Mouse (Mus musculus): ENCODE measurements at regions not wholly inside any gene's neighbourhood (a gene's known extent, or its start where the extent isn't known, plus 50 kb on each side); places are given as distances from the start of the nearest gene placed in this dataset.
"Not testable (repeated sequence)": the region's sequence is repeated elsewhere in the genome, so short reads cannot be mapped to it uniquely, and the experiment has no call there.

DNA sequence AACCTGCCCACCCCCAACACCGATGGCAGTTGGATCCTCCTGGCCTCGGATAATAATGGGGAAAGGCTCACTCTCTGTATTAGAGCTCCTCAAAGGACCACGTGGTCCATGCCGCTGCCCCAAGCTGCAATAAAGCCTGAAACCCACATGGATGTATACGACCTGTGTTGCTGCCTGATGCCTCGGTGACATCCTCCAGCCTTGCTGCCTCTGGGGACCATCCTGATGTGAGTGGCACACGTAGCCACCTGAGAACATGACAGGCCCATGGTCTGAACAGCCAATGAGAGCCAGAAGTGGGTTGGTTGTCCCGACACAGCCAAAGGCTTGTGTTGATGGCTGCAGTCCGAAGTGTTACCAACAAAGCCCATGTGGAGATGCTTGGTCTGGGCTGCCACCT lies 283.4 kb upstream of the Cdh4 start:
- ChIA-PET CTCF (no interaction called here), POLR2A (no interaction called here)

DNA sequence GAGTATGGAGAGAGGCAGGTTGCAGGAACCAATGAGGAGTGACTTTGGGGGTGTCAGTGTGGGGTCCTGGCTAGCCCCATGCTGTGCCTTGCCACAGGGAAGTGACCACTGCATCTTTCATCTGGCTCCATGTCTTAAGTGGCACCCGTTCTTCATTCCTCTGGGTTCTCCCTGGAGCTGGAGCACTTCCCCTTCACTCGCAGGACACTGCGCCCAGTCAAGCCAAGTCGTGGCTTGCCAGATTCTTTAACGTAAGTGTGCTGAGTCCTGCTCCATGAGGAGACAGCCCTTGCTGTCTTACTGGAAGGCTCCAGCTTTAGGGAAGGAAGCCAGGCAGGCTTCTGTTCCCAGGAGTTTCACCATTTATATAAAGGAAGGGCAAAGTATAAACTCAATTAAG lies 279.1 kb upstream of the Cdh4 start:
- POLR2A ChIA-PET = interaction anchor here in 1 of 4 experiments (1.0 kb wide), 1 partner anchor 40 kb away, joined by 3 read pairs; no protein-coding TSS in a partner anchor

DNA sequence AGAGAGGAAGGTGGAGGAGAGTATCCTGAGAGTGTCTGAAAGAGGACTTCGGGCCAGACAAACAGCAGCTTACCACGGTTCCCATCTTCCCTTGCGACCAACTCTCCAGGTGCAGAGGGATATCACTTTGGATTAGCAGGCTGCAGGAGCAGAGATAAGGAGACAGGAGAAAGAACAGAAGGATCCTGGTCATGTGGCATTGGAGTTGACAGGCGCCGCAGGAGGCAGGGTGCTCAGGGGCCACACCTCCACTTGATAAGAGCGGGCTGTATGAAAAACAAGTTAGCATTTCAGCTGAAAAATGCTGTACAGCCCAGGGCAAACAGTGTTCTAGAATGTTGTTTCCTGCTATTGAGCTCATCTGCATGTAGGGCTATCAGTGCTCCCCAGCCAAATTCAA lies 272.1 kb upstream of the Cdh4 start:
- ChIA-PET CTCF (interaction anchor here in 1 of 4 experiments (1.6 kb wide), 1 partner anchor 24 kb away, joined by 7 read pairs; no protein-coding TSS in a partner anchor), POLR2A (interaction anchor here in 1 of 4 experiments (0.9 kb wide), 1 partner anchor 10 kb away, joined by 3 read pairs; no protein-coding TSS in a partner anchor)

More for the DNA sequence above, 279.1 kb upstream of the Cdh4 start:
- CTCF ChIA-PET = no interaction called here

DNA sequence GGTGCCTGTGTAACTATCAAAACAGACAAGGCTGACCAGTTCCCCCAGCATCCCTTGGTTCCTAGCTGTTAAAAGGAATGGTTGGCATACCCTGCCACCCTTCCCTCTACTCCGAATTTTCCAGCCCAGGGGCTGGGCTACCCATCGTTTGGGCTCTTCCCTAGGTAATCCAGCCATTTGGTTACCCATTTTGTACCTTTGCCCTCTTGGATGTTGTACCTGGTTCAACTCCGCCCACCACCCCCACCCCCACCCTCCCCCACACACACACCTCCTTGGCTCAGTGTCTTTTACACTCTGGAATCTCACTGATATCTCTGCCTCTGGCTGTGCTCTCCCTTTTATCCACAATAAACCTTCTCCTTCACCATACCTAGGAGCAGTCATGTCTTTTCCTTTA lies 271.6 kb upstream of the Cdh4 start:
- ChIA-PET POLR2A (interaction anchor here in 1 of 4 experiments (0.9 kb wide), 1 partner anchor 9 kb away, joined by 3 read pairs; no protein-coding TSS in a partner anchor), CTCF (interaction anchor here in 1 of 4 experiments (1.6 kb wide), 1 partner anchor 23 kb away, joined by 7 read pairs; no protein-coding TSS in a partner anchor)

DNA sequence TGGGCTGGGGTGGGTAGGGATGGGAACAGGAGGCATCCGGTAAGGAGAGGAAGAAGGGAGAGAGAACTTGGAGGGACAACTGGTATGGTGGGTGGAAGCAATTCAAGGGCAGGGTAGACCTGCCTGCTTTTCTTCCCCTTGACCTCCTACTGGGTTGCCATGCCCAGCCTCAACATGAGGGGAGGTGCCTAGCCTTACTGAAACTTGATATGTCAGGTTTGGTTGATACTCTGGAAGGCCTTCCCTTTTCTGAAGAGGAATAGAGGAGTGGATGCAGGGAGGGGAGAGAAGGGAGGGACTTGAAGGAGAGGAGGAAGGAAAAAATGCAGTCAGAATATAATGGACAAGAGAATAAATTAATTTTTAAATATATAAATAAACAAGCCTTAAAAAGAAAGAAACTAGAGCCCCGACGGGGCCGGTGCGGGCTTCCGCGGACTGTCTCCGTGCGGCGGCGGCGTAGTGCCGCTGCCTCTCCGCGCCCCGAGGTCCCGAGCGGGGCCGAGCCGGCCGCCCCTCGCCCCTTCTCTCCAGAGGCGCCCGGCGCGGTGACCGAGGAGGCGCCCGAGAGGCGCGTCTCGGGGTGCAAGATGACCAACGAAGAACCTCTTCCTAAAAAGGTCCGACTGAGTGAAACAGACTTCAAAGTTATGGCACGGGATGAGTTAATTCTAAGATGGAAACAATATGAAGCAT lies 265.2 kb upstream of the Cdh4 start:
- POLR2A ChIA-PET, CTCF ChIA-PET: not testable (repeated sequence)

DNA sequence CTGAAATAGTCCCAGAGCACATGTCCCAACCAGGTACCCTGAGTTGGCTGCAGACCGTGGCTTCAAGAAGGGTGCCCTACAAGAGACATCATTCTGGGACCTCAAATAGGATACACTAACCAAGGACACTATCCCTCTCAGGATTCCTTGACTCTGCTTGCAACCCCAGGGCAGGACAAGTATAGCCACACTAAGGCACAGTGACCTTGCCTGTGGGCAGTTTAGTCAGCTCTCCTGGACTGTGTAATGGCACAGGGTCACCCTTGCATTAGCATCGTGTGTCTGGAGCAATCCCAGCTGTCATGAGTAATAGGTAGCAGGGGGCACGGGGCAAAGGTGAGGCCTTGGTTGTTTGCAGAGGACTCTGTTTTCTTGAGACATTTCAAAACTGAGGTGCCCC lies 260.9 kb upstream of the Cdh4 start:
- ChIA-PET CTCF (interaction anchor here in 2 of 4 experiments (0.7 to 3.0 kb wide), 4 partner anchors 12 to 542 kb away, joined by 4 to 12 read pairs (median 6); no protein-coding TSS in a partner anchor), POLR2A (interaction anchor here in 2 of 4 experiments (0.6 to 0.9 kb wide), 2 partner anchors 9 to 373 kb away, joined by 3 read pairs; no protein-coding TSS in a partner anchor)

DNA sequence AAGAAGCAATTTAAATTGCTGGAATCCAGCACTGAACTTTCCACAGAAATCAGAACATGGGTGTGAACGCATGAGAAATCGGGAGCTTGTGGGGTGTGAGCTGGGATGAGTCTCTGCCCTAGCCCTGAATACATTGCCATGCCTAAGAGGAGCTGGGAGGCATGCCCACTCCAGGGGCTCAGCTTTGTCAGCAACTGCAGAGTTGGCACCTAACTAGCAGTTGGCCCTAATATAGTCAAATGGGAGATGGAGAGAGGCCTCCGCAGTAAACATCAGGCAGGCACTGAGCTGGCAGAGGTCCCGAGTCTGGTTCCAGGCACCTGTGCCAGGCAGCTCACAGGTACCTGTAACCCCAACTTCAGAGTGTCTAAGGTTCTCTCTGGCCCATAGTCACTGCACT lies 260.1 kb upstream of the Cdh4 start:
- CTCF ChIA-PET = interaction anchor here in 3 of 4 experiments (0.7 to 3.0 kb wide), 5 partner anchors 11 to 695 kb away, joined by 3 to 12 read pairs (median 4); no protein-coding TSS in a partner anchor
- POLR2A ChIA-PET = interaction anchor here in 2 of 4 experiments (0.6 to 0.9 kb wide), 2 partner anchors 9 to 372 kb away, joined by 3 read pairs; no protein-coding TSS in a partner anchor

DNA sequence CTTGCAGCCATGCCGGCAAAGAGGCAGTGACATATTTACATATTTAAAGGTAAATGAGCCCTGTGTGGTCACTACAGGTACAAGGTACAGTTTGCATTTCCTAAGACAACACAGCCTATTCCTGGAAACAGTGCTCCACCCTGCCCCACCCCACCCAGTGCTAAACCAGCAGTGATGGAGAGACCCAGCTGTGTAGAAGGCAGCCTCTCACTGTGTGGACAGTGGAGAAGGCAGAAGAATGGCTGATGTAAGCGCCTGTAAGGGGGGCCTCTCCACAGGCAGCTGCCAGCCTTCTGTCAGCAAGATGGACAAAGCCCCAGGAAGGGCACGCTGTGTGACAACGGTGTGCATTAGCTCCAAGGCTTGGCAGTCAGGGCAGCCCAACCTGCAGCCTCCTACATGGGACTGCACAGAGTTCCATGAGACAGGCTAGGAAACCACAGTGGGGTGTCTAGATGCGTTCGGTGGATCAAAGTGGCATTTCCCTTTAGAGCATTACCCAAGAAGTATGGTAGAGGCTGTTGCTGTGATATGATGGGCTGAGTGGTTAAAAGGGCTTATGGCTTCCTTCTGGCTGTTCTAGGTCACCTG lies 249.2 kb upstream of the Cdh4 start:
- CTCF ChIA-PET = interaction anchor here (0.6 to 2.0 kb wide), 36 partner anchors 8 to 686 kb away, joined by 3 to 20 read pairs (median 4); no protein-coding TSS in a partner anchor
- POLR2A ChIA-PET = interaction anchor here in 2 of 4 experiments (0.6 to 0.9 kb wide), 2 partner anchors 72 to 570 kb away, joined by 3 read pairs; no protein-coding TSS in a partner anchor

DNA sequence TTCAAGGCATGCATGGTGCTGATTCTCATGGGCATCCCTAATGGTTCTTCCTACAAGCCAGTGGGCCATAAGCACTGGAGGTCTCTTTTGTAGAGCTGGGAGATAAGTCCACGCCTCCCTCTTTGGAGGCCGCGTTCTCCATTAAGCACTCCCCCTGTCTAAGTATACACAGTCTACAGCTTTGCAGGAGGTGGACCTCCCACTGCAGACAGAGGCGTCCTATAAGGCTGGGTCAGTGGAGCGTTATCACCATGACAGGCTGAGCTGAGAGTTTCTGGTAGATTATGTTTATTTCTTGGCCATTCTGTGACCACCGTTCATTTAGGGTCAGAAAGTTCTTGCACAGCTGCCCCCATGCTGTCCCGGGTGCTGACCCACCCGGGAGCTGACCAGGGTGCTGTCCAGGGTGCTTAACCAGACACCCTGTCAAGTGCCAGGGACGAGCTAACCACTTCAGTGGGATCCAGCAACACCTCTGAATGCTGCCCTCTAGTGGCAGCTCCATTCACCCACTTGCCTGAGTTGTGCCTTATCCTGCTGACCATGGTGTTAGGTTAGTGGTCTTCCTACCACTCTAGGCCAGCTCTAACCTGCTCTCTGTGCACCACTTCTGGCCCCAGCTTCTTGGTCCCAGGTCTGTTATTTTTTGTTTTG lies 248.6 kb upstream of the Cdh4 start:
- CTCF ChIA-PET = interaction anchor here (0.5 to 2.0 kb wide), 47 partner anchors 8 to 686 kb away, joined by 3 to 20 read pairs (median 4); no protein-coding TSS in a partner anchor
- POLR2A ChIA-PET = interaction anchor here in 2 of 4 experiments (0.6 to 0.9 kb wide), 2 partner anchors 72 to 571 kb away, joined by 3 read pairs; no protein-coding TSS in a partner anchor

DNA sequence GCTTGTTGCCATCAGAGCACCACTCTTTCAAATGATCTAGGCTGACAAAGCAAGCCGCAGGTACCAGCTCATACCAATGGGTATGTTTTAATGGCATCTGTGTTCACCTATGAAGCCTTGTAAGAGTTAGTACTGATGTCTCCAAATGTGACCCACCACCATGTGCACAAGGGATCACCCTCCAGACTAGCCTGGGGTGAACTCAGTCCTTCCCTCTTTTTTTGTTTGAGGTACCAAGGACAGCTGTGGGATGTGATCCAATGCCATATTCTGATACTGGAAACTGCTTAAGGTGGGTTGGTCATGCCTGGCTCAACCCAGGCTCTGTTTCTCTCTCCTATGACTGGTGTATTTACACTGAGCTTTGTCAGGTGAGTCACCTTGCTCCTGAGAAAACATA lies 244.8 kb upstream of the Cdh4 start:
- ChIA-PET CTCF (no interaction called here), POLR2A (no interaction called here)

DNA sequence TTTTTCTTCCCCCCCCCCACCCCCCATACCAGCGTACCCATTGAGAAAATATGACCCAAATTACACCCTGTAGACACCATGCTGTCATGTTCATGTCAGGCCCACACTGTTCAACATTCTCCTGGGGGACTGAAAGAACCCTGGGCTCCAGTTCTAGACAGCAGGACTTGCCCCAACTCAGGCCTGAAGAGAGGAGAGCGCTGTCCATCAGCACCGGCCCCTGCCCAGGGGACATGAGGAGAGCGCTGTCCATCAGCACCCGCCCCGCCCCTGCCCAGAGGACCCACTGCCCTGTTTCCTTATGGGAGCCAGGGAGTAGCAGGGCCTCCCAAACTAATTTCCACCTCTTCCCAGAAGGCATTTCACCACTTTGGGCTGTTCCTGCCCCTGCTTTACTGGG lies 241.7 kb upstream of the Cdh4 start:
- POLR2A ChIA-PET = interaction anchor here in 1 of 4 experiments (0.6 kb wide), 1 partner anchor 120 kb away, joined by 5 read pairs; no protein-coding TSS in a partner anchor
- CTCF ChIA-PET = interaction anchor here in 1 of 4 experiments (0.6 kb wide), 1 partner anchor 217 kb away, joined by 3 read pairs; no protein-coding TSS in a partner anchor

DNA sequence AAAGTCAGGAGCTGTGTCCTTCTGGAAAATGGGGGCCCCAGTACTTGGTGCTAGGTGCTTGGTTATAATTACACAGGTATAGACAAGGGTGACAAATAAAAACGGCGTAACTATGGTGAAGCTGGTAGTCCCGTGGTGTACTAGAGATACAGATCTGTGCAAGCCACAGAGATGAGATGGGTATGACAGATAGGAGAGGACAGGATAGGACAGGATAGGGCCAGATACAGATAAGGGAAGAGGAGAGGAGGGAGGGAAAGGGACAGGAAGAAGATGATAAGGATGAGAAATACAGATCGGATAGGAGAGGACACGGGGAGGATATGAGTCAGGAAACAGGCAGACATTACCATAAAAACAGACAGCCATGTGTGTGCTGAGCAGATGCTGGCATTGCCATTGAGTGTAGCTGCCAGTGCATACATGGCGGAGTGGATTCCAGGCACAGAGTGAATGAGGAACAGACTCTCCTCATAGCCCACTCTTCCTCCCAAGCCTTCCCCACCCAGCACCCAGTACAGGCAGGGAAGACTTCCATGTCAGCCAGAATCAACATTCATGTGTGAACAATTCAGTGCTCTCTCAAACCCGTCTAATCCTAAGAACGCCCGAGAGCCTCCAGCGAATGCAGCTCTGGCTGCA lies 231.9 kb upstream of the Cdh4 start:
- CTCF ChIA-PET = interaction anchor here in 2 of 4 experiments (0.6 to 1.1 kb wide), 3 partner anchors 16 to 388 kb away, joined by 3 to 5 read pairs (median 3); no protein-coding TSS in a partner anchor
- POLR2A ChIA-PET = no interaction called here

DNA sequence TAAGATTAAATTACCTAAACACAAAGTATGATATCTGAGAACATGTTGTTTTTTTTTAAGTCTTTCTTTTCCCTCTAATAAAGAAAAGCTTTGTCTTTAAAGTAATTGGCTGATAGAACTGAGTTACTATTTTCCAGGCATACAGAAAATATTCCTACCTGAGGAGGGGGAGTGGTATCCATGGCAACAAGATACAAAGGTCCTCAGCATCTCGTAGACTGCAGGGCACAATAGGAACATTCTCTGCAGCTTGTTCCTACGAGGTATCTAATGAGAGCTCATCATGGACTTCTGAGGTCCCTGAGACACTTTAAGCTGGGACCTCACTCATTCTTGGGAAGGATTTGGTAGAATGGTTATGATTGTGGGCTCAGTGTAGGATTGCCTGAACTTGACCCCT lies 225.5 kb upstream of the Cdh4 start:
- ChIA-PET CTCF (interaction anchor here in 1 of 4 experiments (0.9 kb wide), 1 partner anchor 656 kb away, joined by 3 read pairs; no protein-coding TSS in a partner anchor), POLR2A (no interaction called here)

DNA sequence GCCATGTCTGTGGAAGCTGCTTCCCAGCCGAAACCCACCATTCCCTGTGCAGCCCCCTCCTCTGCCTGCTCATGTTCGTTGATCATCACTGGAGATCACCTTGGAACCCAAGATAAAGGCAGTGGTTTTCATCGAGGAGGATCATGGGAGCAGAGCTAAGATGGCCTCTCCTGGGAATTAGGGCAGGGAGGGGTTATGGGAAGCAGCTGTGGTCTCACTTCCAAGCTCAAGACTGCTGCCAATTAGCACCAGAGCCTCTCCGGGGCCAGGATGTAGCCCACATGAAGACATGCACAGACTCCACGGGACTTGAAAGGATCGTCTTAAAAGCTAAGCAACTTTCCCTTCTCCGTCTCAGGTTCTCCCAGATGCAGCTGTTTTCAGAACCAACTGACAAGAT lies 214.1 kb upstream of the Cdh4 start:
- ChIA-PET POLR2A (no interaction called here), CTCF (interaction anchor here in 1 of 4 experiments (0.7 kb wide), 1 partner anchor 75 kb away, joined by 3 read pairs; no protein-coding TSS in a partner anchor)

DNA sequence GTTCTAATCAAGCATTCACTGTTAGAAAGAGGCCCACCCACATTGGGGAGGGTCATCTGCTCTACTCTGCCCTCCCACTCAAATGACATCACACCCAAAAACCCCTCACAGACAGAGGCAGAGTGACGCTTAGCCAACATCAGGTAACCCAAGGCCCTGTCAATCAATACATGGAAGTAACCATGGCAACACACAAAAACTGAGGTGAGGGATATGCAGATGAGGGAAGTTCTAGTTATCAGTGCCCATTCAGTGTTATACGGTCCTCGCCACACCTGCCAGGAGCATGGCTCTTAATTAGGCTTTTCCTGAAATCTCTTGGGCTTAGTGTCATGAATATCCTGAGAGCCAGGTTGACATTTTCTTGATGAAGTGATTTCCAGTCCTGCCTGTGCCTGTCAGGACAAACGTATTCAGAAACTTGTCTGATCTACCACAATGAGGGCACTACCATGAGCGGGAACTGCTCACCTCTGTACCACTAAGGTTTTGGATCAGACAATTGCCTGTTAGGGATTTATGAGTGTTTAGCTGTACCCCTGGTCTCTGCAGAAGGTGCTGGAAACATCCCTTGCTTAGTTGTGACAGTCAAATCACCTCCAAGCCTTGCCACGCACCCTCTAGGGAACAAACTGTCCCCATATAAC lies 210.4 kb upstream of the Cdh4 start:
- POLR2A ChIA-PET = no interaction called here

DNA sequence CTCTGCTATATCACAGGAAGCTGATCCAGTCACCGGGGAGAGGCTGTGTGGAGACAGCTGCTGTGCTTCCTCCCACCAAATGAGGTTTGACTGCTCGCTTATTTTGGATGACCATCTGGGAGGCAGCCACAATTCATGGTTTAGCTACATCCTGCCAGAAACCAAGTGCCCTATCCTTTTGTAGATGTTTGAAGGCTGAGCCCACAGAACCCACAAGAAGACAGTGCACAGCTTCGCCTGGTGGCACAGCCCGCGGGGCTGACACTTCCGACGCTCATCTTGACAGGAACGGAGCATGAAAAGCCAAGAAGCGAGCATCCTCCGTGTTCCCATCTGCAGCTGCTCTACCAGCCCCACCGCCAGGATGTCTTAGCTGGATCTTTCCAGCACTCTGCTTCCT lies 204.1 kb upstream of the Cdh4 start:
- CTCF ChIA-PET = no interaction called here
- POLR2A ChIA-PET = no interaction called here

More for the DNA sequence above, 210.4 kb upstream of the Cdh4 start:
- CTCF ChIA-PET = interaction anchor here in 1 of 4 experiments (0.6 kb wide), 1 partner anchor 449 kb away, joined by 3 read pairs; no protein-coding TSS in a partner anchor

DNA sequence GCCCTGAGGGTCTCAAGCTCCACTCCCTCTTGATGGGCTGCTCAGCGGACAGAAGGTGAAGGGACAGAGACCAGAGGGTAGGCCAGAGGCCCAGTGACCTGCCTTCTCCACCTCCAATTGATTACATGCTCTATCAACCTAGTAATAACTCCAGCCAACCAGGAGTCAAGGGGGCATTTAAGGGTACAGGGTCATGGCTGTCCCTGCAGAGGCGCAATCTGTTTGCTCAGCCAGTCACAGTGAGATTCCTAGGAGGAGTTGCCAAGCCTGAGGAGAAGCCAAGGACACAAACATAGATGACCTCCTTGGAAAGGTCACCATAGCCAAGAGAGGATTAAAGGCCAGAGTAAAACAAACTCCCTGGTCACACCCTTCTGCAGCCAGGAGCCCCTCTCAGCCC lies 181.3 kb upstream of the Cdh4 start:
- ChIA-PET POLR2A (interaction anchor here in 1 of 4 experiments (0.6 kb wide), 1 partner anchor 141 kb away, joined by 3 read pairs; no protein-coding TSS in a partner anchor), CTCF (no interaction called here)

DNA sequence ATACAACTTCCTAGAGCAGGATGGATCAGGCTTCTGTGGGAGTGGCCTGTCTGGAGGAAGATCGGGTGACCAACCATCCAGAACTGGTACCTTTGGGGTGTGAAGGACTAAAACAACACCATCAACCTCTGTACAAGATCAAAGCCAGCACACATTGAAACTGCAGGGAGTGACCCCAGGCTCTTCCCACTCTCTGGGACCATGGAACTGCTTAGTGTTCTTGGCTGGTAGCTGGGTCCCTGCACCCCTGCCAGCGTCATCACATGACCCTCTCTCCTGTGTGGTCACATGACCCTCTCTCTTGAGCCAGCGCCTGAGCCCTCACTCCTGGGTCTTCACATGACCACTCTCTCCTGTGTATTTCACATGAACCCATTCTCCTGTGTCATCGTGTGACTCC lies 178.3 kb upstream of the Cdh4 start:
- ChIA-PET POLR2A (interaction anchor here in 2 of 4 experiments (1.3 to 1.5 kb wide), 2 partner anchors 13 to 629 kb away, joined by 3 read pairs; no protein-coding TSS in a partner anchor), CTCF (no interaction called here)

All from embryonic stem cell, embryonic (primary cell).